Mouse (Mus musculus) ES-Bruce4 (cell line): ENCODE data around the gene Cradd.

Source experiments
- EP300 ChIP-seq: IDR thresholded peaks from 2 replicates; pipeline ENCODE4 v1.6.1; 2011; ENCODE audit warnings: low read depth, low read length; ENCODE audit not compliant: insufficient read depth
- POLR2A ChIP-seq: IDR thresholded peaks from one replicate; pipeline ENCODE4 v1.8.1; 2011; ENCODE audit warnings: low read length; ENCODE audit not compliant: insufficient read depth

DNA sequence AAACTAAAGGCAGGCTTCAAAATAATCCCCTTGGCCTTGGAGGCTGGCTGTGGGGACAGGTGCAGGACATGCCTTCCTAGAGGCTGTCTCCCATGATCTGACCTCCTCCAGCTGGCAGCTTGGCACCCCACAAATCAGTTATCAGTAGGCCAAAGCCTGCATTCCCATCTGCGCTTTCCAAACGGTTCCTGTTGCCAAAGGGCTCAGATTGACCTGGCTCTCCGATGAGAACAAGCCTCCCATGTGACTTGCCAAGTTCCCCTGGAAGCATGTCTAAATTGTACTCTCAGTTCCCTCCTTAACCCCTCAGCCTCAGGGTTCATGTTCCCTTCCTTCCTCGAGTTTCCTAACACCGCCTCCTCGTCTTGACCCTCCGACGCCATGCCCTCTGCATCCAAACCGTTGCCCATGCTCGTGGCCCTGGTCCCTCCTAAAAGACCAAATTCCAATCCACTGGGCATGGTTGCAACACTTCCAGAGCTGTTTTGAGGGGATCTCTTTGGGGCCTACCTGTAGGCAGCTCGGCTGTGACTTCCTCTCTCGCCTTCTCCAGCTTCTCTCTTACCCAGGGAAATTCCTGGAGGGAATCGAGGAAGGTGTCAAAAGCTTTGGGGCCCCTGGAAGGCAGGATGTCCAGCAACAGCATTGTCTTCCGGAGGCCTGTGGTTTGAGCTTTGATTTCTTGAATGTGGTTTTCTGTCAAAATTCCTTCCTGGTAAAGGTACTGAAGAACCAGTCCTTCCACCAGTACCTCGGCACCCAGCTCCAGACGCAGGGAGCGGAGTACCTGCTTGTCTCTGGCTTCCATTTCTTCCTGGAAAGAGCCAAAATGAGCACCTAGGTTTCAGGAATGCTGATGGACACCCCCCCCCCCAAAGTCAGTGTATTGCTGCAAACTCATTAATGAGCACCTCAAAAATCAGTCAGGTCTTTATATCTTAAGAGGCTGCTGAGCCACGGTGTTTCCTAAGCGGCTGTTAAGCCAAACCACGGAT is 1.6 kb downstream of the Cradd start:
- no peak for TF ChIP-seq POLR2A
- no peak for TF ChIP-seq EP300
